Mouse (Mus musculus) heart, adult 18-20 months (tissue): ENCODE results near the gene Ints3. TPM values are rescaled to one million over a fixed set of nuclear protein-coding genes. Genes with fewer than 3 reads are reported as not detected.
"Not testable (repeated sequence)": the region's sequence is repeated elsewhere in the genome, so short reads cannot be mapped to it uniquely, and the experiment has no call there.

Experiments used
- DNase-seq, 2 experiments: peaks; one replicate each; pipeline ENCODE4 v3.0.0; 2021 to 2022; ENCODE audit warnings: mixed read lengths in 1 of 2
- total RNA-seq, 2 experiments: library from RNA; stranded (reverse); gene quantifications; 2 replicates each; pipeline ENCODE4 v1.2.3; 2021

Ints3 gene
- total RNA-seq, 2 experiments from 2014 or later, result 24.6 TPM

DNA sequence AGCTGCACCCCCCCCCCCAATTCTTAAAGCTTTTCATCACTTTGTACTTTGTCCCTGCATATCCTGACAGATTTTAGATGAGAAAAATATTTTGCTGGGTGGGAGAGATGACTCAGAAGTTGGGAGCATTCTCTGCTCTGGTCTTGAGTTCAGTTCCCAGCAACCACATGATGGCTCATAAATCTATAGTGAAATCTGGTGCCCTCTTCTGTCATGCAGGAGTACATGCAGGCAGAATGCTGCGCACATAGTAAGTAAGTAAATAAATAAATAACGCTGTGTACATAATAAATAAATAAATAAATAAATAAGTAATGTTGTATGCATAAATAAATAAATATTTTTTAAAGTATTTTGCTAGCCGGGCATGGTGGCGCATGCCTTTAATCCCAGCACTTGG lies 85.6 kb downstream of the Ints3 start:
- DNase-seq, result no peak

DNA sequence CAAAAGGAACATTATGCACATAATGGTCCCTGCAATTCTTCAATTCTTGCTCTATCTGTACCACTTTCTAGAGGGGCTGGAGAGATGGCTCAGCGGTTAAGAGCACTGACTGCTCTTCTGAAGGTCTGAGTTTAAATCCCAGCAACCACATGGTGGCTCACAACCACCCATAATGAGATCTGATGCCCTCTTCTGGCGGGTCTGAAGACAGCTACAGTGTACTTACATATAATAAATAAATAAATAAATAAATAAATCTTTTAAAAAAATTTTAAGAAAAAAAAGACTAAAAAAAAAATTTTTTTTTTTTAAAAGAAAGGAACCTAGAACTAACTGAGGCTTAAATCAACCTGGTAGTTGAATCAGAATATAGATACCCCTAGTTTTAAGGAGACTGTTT lies 90.6 kb downstream of the Ints3 start:
- not testable (repeated sequence) for DNase-seq

Other genes starting within 250 kb of the Ints3 start
- 1,000 to 10,000 TPM; 1,057 to 1,251 TPM for gene Rps27, start 220.0 kb downstream of the Ints3 start, total RNA-seq
- 1 to 10 TPM; 4.2 to 4.9 TPM for gene Rab13, start 219.9 kb downstream of the Ints3 start, total RNA-seq
- 10 to 100 TPM; 51.7 to 54.8 TPM for gene Jtb, start 202.0 kb downstream of the Ints3 start, total RNA-seq
- under 1 TPM in 1 of 2 experiments, not detected in 1; 0.41 TPM for gene Creb3l4, start 190.1 kb downstream of the Ints3 start, total RNA-seq
- 10 to 100 TPM; 62.0 to 65.5 TPM for gene Slc39a1, start 185.4 kb downstream of the Ints3 start, total RNA-seq
- 10 to 100 TPM; 13.4 to 18.0 TPM for gene Crtc2, start 179.5 kb downstream of the Ints3 start, total RNA-seq
- gene Dennd4b, start 168.4 kb downstream of the Ints3 start, total RNA-seq, result 10 to 100 TPM; 33.6 to 37.5 TPM
- gene Gatad2b, start 140.4 kb downstream of the Ints3 start, total RNA-seq, result 10 to 100 TPM; 40.0 to 41.8 TPM
- under 1 TPM; 0.50 to 0.62 TPM for gene Slc27a3, start 43.7 kb downstream of the Ints3 start, total RNA-seq
- gene Npr1, start 32.2 kb upstream of the Ints3 start, total RNA-seq, result 10 to 100 TPM; 16.2 to 16.8 TPM
- gene Ilf2, start 42.5 kb upstream of the Ints3 start, total RNA-seq, result 10 to 100 TPM; 29.3 to 30.1 TPM
- gene Snapin, start 57.4 kb upstream of the Ints3 start, total RNA-seq, result 10 to 100 TPM; 62.0 to 70.7 TPM
- gene Chtop, start 75.9 kb upstream of the Ints3 start, total RNA-seq, result 10 to 100 TPM; 90.0 to 96.6 TPM
- 1,000 to 10,000 TPM; 1,108 to 1,133 TPM for gene S100a1, start 80.8 kb upstream of the Ints3 start, total RNA-seq
- 10 to 100 TPM; 29.6 to 31.2 TPM for gene S100a13, start 80.8 kb upstream of the Ints3 start, total RNA-seq
- gene S100a14, start 93.2 kb upstream of the Ints3 start, total RNA-seq, result under 1 TPM; 0.49 to 0.60 TPM
- 10 to 100 TPM; 62.9 to 71.8 TPM for gene S100a16, start 103.6 kb upstream of the Ints3 start, total RNA-seq
- gene S100a3, start 127.0 kb upstream of the Ints3 start, total RNA-seq, result not detected
- gene S100a2, start 156.6 kb upstream of the Ints3 start, total RNA-seq, result not detected
- gene Gm42674, start 168.3 kb upstream of the Ints3 start, total RNA-seq, result not detected
- gene S100a4, start 170.1 kb upstream of the Ints3 start, total RNA-seq, result 10 to 100 TPM; 12.5 to 14.1 TPM
- not detected for gene S100a5, start 174.9 kb upstream of the Ints3 start, total RNA-seq
- 10 to 100 TPM; 76.5 to 79.4 TPM for gene S100a6, start 179.3 kb upstream of the Ints3 start, total RNA-seq
- under 1 TPM in 1 of 2 experiments, not detected in 1; 0.47 TPM for gene S100a7a, start 220.4 kb upstream of the Ints3 start, total RNA-seq
- not detected for gene S100a8, start 235.4 kb upstream of the Ints3 start, total RNA-seq